Mouse (Mus musculus): Measurements from ENCODE around the gene Zfp523. TPM values are rescaled to one million over a fixed set of nuclear protein-coding genes. Genes with fewer than 3 reads are reported as not detected.
A peak's percentile ranks its signal among the peaks of the same experiment; 100 is the strongest.

Gene Zfp523
- polyA plus RNA-seq, 1 experiment from 2014 or later: 50.0 TPM

DNA sequence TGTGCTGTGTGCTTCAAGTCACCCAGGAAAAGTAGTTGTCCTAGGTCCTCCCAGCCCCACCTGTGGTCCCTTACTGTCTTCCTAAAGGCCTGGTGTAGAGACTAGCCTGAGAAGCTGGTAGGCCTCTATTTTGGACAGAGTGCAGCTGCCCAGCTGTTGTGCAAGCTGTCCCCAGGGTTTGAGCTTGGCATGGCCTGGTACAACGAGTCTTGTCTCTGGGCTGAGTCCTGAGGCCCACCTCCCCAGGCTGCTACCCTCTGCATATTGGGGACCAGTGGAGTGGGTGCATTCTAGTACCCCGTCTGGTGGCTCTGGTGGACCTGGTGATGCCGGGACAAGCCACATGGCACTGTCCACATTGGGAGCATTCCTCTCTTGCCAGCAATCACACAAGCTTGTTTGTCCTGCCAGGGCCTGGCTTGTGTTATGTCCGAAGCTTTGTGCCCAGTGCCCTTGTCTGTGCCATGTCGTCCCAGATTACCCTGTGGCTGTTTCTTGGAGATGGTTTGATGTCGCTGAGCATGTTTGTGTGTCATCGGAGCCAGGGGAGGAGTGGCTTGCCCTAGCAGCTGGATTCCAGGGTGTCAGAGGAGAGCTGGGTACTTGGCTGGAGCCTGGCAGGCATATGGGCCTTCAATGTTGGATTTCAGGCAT is 59.2 kb downstream of the Zfp523 start:
- no peak for ATAC-seq (ENCODE audit: low FRiP score)
- Histone ChIP-seq H3K4me1 (peaks cover 13% of the 10 kb centered on the region), H3K36me3 (0 out of 2 replicates have a peak, but pooled peaks cover 5% of the 10 kb centered on the region), H3K27me3 (no peaks in the 10 kb centered on the region), H3K4me3 (no peak overlapping the region), H3K9me3 (replicated peaks) (no peaks in the 10 kb centered on the region), H3K27ac (no peak overlapping the region), H3K4me2 (replicated peaks) (no peak overlapping the region), H3K9ac (no peak overlapping the region)
- WGBS: 85% methylated on average over 7 of the region's 7 CpGs

DNA sequence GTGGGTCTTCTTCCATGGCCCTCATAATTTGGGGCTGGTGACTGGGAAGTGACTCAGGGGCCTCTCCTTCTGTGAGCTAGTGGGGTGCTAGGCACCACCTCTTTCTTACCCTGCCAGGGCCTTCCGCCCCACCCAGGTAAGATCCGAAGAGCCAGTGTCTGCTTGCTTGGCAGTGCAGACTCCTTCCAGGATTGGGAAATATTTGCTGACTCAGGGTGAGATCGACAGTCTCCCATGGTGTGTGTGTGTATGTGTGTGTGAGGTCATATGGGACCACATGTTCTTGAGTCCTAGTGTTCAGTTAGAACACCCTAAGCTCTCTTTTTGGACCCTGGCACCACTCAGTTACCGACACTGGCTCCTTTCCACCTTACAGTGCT is 59.7 kb downstream of the Zfp523 start:
- H3K4me2 ChIP-seq (replicated peaks): no peak overlapping the region
- 0 out of 2 replicates have a peak, but pooled peaks cover 5% of the 10 kb centered on the region for H3K36me3 ChIP-seq
- H3K4me3 ChIP-seq: no peak overlapping the region
- H3K9ac ChIP-seq: no peak overlapping the region
- H3K27ac ChIP-seq: no peak overlapping the region
- WGBS: 87% methylated on average over 4 of the region's 4 CpGs
- no peaks in the 10 kb centered on the region for H3K27me3 ChIP-seq
- H3K9me3 ChIP-seq (replicated peaks): no peaks in the 10 kb centered on the region
- no peak for ATAC-seq (ENCODE audit: low FRiP score)
- H3K4me1 ChIP-seq: peaks cover 13% of the 10 kb centered on the region

DNA sequence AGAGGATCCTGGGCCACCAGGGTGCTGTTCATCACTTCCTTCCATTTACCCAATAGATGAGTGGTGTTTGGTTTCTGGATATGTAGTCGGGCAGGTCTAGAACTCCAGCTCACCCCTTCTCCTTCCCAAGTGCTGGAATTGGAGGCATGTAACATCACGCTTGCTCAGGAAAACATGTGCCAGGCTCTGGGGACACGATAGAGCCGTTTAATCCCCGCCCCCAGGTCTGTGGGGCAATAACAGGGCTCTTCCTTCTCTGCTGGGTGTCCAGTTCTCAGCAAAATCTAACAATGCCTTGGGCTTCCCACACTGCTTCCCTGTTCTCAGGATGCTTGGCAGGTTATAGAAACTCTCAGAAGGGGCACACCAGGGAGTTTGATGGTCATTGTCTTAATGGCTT is 60.4 kb downstream of the Zfp523 start:
- H3K27me3 ChIP-seq: no peaks in the 10 kb centered on the region
- ATAC-seq (ENCODE audit: low FRiP score): no peak
- H3K4me1 ChIP-seq: peaks cover 16% of the 10 kb centered on the region
- no peak overlapping the region for H3K9ac ChIP-seq
- H3K9me3 ChIP-seq (replicated peaks): no peaks in the 10 kb centered on the region
- no peak overlapping the region; the same call in 1 of the 2 replicates for H3K27ac ChIP-seq
- 56% methylated on average over 5 of the region's 5 CpGs for WGBS
- no peak overlapping the region for H3K4me2 ChIP-seq (replicated peaks)
- 0 out of 2 replicates have a peak, but pooled peaks cover 5% of the 10 kb centered on the region for H3K36me3 ChIP-seq
- no peak overlapping the region for H3K4me3 ChIP-seq

DNA sequence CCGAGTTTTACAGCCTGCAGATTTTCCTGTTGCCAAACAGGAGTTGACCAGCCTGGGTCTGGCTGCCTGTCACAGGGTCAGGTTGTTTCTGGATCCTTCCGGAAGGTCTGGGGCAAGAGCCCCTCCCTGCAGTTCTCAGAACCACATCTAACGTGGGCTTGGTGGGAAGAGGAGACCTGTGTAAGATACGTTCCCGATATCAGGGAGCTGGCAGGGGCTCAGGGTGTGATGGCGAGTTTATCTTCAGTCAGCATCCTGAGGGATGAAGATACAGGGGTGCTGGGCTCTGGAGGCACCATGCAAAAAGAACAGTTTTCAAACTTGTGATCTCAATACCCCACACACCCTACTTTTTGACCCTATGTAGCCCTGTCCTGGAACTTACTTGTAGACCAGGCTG is 60.9 kb downstream of the Zfp523 start:
- H3K27me3 ChIP-seq: no peaks in the 10 kb centered on the region
- H3K4me1 ChIP-seq: peaks cover 17% of the 10 kb centered on the region
- ATAC-seq (ENCODE audit: low FRiP score): no peak
- H3K9me3 ChIP-seq (replicated peaks): no peaks in the 10 kb centered on the region
- 0 out of 2 replicates have a peak, but pooled peaks cover 5% of the 10 kb centered on the region for H3K36me3 ChIP-seq
- no peak overlapping the region; the same call in 1 of the 2 replicates for H3K27ac ChIP-seq
- H3K4me3 ChIP-seq: no peak overlapping the region
- no peak overlapping the region for H3K9ac ChIP-seq
- no peak overlapping the region for H3K4me2 ChIP-seq (replicated peaks)
- 79% methylated on average over 6 of the region's 6 CpGs for WGBS

DNA sequence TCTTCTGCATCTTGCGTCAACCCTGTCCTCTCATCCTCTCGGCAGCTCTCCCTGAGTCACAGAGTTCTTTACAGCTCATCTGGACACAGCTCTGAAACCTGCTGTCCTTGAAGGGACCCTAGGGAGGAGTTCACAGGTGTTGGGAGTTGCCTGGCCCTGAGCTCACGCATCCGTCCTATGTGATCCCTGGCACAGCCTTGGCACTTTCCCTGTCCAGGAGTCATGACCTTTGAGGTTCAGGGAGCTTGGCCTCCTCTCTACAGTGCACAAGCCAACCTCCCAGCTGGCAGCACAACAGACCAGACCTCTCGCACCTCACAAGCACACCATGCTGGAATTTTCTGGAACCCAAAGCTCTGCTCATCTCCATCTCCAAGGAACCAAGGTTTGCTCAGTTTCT is 63.9 kb downstream of the Zfp523 start:
- Histone ChIP-seq H3K9ac (no peak overlapping the region), H3K4me1 (peaks cover 20% of the 10 kb centered on the region), H3K27ac (no peak overlapping the region), H3K27me3 (no peaks in the 10 kb centered on the region), H3K9me3 (replicated peaks) (no peaks in the 10 kb centered on the region), H3K4me2 (replicated peaks) (no peak overlapping the region), H3K36me3 (0 out of 2 replicates have a peak, but pooled peaks cover 5% of the 10 kb centered on the region), H3K4me3 (no peak overlapping the region)
- ATAC-seq (ENCODE audit: low FRiP score): no peak
- 94% methylated on average over 5 of the region's 5 CpGs for WGBS

DNA sequence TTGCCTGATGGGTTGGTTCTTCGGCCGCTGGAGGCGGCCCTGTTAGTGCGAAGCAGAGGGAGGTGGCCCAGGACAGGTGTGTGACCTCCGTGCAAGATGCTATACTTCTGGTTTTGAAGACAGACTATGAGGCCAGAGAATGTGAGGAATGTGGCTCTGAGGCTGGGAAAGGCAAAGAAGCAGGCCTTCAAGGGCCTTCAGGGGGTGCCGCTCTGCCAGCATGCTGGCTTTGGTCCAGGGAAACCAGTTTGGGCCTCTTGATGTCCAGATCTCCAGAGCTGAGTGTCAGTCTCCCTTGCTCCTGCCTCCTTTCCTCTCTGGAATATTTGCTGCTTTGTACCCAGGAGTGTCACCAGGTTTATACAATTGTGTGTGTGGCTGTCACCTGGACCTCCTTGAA is 65.4 kb downstream of the Zfp523 start:
- no peak for ATAC-seq (ENCODE audit: low FRiP score)
- H3K36me3 ChIP-seq: 0 out of 2 replicates have a peak, but pooled peaks cover 5% of the 10 kb centered on the region
- H3K27me3 ChIP-seq: no peaks in the 10 kb centered on the region
- no peaks in the 10 kb centered on the region for H3K9me3 ChIP-seq (replicated peaks)
- H3K4me3 ChIP-seq: no peak overlapping the region
- H3K4me1 ChIP-seq: peaks cover 31% of the 10 kb centered on the region
- 89% methylated on average over 6 of the region's 6 CpGs for WGBS
- no peak overlapping the region for H3K4me2 ChIP-seq (replicated peaks)
- no peak overlapping the region for H3K27ac ChIP-seq
- H3K9ac ChIP-seq: no peak overlapping the region

DNA sequence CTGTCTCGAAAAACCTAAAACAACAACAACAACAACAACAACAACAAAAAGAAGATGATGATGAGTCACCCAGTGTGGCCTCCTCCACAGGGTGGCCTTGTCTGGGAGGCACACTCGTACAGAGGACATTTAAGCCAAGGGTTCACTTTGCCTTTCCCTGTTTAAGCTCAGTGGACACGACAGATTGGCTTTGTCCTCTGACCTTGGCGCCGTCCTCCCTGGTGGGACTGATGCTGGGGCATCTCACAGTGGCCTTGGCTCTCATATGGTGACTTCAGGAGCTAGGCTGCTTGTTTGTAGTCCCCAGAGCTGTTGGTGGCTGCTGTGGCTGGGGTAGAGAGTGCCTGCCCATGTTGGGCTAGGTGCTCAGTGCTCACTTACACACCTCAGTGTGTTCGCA is 67.3 kb downstream of the Zfp523 start:
- H3K27me3 ChIP-seq: no peaks in the 10 kb centered on the region
- H3K4me3 ChIP-seq: no peak overlapping the region
- peak overlapping the region; percentile 73 for H3K27ac ChIP-seq
- H3K9me3 ChIP-seq (replicated peaks): no peaks in the 10 kb centered on the region
- no peak overlapping the region for H3K9ac ChIP-seq
- H3K36me3 ChIP-seq: 0 out of 2 replicates have a peak, but pooled peaks cover 3% of the 10 kb centered on the region
- no peak overlapping the region for H3K4me2 ChIP-seq (replicated peaks)
- 81% methylated on average over 6 of the region's 6 CpGs for WGBS
- no peak for ATAC-seq (ENCODE audit: low FRiP score)
- H3K4me1 ChIP-seq: peaks cover 38% of the 10 kb centered on the region

DNA sequence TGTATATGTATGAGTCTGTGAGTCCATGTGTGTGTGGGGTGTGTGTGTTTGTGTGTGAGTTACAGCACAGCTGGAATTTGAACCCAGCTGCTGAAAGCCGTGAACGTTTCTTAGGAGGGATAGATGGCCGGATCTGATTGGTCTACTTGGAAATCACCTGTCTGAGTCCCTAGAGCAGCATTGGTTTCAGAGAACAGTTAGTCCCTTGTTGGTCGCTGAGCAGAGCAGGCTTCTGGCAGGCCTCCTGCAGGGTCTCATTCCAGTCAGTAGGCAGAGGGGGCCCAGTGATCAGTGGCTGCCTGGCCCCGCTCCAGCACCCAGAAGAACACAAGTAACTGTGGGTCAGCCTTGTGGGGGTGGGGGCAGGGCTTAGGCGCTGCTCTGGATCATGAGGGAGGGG is 67.8 kb downstream of the Zfp523 start:
- Histone ChIP-seq H3K9ac (no peak overlapping the region), H3K4me3 (no peak overlapping the region), H3K9me3 (replicated peaks) (no peaks in the 10 kb centered on the region), H3K4me1 (peaks cover 38% of the 10 kb centered on the region), H3K27ac (peak overlapping the region; percentile 73), H3K4me2 (replicated peaks) (no peak overlapping the region), H3K36me3 (no peaks in the 10 kb centered on the region), H3K27me3 (no peaks in the 10 kb centered on the region)
- ATAC-seq (ENCODE audit: low FRiP score): peak; percentile 66
- 34% methylated on average over 6 of the region's 6 CpGs for WGBS

DNA sequence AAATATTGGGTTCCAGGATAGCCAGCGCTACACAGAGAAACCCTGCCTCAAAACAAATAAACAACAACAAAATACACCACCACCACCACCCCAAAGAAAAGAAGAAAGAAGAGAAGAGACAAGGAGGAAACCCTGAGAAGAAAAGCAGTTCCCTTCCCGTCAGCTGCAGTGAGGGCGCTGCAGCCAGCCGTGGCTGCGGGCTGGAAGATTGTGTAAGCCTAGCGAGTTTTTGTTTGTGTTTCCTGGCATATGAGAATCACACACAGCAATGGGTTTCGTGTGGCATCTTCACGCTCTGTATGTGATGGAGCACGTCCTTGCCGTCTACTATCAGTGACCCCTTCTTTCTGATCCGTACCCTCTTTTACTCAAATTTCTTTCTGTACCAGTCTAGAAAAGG is 69.7 kb downstream of the Zfp523 start:
- Histone ChIP-seq H3K36me3 (no peaks in the 10 kb centered on the region), H3K9ac (0 out of 2 replicates have a peak overlapping the region, but pooled peaks have one; percentile 32), H3K4me3 (no peak overlapping the region), H3K4me1 (peaks cover 38% of the 10 kb centered on the region), H3K27ac (peak overlapping the region; percentile 53; the same call in 1 of the 2 replicates), H3K9me3 (replicated peaks) (no peaks in the 10 kb centered on the region), H3K27me3 (no peaks in the 10 kb centered on the region), H3K4me2 (replicated peaks) (no peak overlapping the region)
- no peak for ATAC-seq (ENCODE audit: low FRiP score)
- WGBS: 78% methylated on average over 11 of the region's 11 CpGs

DNA sequence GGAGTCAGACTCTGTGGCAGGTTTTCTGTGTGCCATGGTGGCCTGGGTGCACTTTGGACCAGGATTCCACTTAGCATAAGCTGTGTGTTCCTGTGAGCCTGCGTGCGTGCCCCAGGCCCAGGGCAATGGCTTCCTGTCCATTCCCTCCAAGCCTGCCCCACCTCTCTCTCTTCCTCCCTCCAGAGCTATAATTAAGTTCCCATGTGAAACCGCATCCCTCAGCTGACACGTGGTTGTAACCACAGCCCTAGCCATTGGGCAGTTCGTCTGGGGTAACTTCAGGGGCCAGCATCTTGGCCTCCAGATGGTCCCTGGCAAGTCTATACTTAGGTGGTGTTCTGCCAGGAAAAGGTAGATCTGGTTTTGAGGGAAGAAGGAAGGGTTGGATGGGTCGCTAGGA is 70.7 kb downstream of the Zfp523 start:
- ATAC-seq (ENCODE audit: low FRiP score): no peak
- Histone ChIP-seq H3K36me3 (no peaks in the 10 kb centered on the region), H3K27ac (0 out of 2 replicates have a peak overlapping the region, but pooled peaks have one; percentile 53), H3K27me3 (no peaks in the 10 kb centered on the region), H3K9me3 (replicated peaks) (no peaks in the 10 kb centered on the region), H3K4me2 (replicated peaks) (no peak overlapping the region), H3K9ac (no peak overlapping the region), H3K4me3 (no peak overlapping the region), H3K4me1 (peaks cover 34% of the 10 kb centered on the region)
- WGBS: 64% methylated on average over 6 of the region's 6 CpGs

DNA sequence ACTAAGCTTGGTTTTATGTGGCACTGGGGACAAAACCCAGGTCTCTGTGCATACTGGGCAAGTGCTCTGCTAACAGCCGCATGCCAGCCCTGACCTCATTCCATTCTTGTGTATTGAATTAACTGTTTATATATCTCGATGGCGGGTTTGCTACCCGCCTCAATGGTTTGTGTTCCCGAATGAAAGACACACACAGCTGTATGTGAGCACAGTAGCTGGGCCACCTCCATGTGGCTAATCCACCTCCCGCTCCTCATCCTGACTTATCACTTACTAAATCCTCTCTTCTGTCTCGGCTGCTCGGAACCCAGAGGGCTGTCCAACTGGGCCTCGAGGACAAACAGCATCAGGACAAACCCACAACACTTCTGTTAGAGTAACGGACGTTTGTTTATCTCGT is 72.1 kb downstream of the Zfp523 start:
- Histone ChIP-seq H3K36me3 (no peaks in the 10 kb centered on the region), H3K4me3 (no peak overlapping the region), H3K4me1 (peaks cover 34% of the 10 kb centered on the region), H3K9ac (no peak overlapping the region), H3K27ac (no peak overlapping the region), H3K27me3 (no peaks in the 10 kb centered on the region), H3K9me3 (replicated peaks) (no peaks in the 10 kb centered on the region), H3K4me2 (replicated peaks) (no peak overlapping the region)
- WGBS: 83% methylated on average over 12 of the region's 12 CpGs
- no peak for ATAC-seq (ENCODE audit: low FRiP score)

DNA sequence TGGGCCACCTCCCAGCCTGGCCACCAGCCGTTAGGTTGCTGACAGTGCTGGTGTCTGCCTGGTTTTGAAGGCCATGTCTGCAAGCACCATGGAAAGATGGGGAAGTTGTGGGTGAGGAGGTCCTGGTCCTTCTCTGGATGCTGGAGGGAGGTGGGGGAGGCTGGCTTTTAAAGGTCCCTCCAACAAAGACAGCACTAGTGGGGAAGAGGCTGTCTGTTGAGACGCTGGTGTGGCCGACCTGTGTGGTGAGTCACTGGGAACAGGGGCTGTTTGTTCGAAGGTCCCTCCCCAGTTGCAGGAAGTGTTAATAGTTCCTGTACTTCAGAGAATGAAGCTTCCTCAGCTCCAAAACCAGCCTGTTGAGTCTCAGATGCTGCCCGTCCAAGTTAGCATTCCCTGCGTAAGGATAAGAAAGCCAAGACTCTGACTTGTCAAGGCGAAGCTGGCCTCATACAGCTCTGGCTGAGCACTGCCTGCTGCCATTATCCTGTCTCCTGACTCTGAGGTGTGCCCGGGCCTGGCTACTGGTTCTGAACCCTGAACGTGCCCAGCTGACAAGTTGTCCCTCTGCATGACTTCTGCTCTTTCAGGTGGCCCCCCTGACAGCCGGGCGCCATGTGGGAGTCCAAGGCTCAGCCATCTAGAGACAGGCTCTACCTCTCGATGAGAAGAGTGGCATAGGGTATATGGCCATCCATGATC is 74.8 kb downstream of the Zfp523 start:
- no peaks in the 10 kb centered on the region for H3K36me3 ChIP-seq
- no peak overlapping the region for H3K27ac ChIP-seq
- H3K4me3 ChIP-seq: no peak overlapping the region
- no peaks in the 10 kb centered on the region for H3K9me3 ChIP-seq (replicated peaks)
- H3K27me3 ChIP-seq: no peaks in the 10 kb centered on the region
- H3K4me2 ChIP-seq (replicated peaks): no peak overlapping the region
- no peak for ATAC-seq (ENCODE audit: low FRiP score)
- WGBS: 87% methylated on average over 12 of the region's 12 CpGs
- H3K4me1 ChIP-seq: peaks cover 24% of the 10 kb centered on the region
- no peak overlapping the region for H3K9ac ChIP-seq

DNA sequence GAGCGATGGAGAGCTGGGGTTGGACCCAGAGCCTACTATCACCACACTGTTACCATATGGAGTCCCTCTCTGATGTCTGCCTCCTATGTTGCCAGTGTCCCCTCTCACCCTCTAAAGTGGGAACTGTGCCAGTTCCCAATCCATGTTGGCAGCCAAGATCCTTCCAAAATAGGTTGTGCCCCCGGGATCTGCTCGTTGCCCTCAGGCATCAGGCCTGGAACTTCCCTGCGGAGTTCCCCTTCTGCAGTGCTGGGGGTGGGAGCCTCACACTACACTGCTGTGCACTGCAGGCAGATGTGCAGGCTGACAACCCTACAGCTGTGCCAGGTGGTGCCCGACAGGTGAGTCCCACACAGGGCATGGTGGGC is 75.3 kb downstream of the Zfp523 start:
- 86% methylated on average over 5 of the region's 5 CpGs for WGBS
- Histone ChIP-seq H3K27ac (no peak overlapping the region), H3K9ac (no peak overlapping the region), H3K9me3 (replicated peaks) (no peaks in the 10 kb centered on the region), H3K36me3 (no peaks in the 10 kb centered on the region), H3K4me1 (peaks cover 24% of the 10 kb centered on the region), H3K27me3 (no peaks in the 10 kb centered on the region), H3K4me2 (replicated peaks) (no peak overlapping the region), H3K4me3 (no peak overlapping the region)
- no peak for ATAC-seq (ENCODE audit: low FRiP score)
